Comparison of ENCODE assay signal across 8 mouse cellular contexts in the genomic region with DNA sequence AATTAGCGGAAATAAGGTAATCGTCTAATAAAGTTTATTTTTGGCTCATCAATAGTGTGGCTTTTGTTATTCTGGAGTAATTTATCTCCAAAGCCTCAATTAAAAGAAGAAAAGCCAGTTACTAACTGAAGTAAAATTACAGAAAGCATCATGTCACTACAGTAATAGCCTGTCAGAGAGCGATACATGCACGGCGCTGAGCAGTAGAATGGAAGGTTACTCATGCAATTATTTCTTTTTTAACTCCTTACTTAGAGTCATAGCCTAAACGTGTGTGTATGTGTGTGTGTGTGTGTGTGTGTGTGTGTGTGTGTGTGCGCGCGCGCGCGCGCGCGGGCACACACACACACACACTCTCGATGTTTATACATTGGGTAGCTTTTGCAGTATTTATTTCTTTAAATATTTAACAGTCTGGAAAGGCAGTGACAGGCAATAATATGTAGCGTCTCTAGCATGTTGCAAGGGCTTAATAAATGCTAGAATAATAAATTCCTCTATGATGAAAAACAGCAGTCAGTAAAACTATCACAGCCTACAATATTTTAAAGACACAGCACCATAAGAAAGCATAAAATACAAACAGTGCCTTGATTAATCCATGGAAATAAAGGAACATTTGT. TPM values are rescaled to one million over a fixed set of nuclear protein-coding genes. Genes with fewer than 3 reads are reported as not detected.
DNase-seq lines count a peak whose midpoint lies in the region; ATAC-seq and TF ChIP-seq lines count a peak whose summit lies in the region.

No protein-coding gene starts in this region.

- no peak for DNase-seq in kidney, adult 9 months
- DNase-seq in frontal cortex, postnatal 36 days (ENCODE audit: low spot score in 2 of 2): no peak
- DNase-seq in kidney, postnatal 14 days: no peak
- no peak for DNase-seq in ovary, postnatal 36 days (ENCODE audit: low spot score)

- peak overlapping the region; percentile 73 for H3K4me3 ChIP-seq in kidney, embryonic 14.5 days (ENCODE audit: low read length)
- peak overlapping the region; percentile 10; the same call in 1 of the 2 replicates for H3K4me3 ChIP-seq in embryonic fibroblast, embryonic 13.5 days (ENCODE audit: insufficient read depth, low read length)
- peak overlapping the region; percentile 31 for H3K4me3 ChIP-seq in intestine, embryonic 16.5 days (ENCODE audit: low read length)
- H3K4me3 ChIP-seq in myocyte: peak overlapping the region; percentile 37

- no peak for TF ChIP-seq CTCF in embryonic fibroblast, embryonic 13.5 days (IDR thresholded peaks at IDR 0.05; ENCODE audit: borderline replicate concordance, insufficient read depth, low read length)

- H3K9me3 ChIP-seq in kidney, embryonic 14.5 days (ENCODE audit: control insufficient read depth, low read length): no peaks in the 10 kb centered on the region
- no peaks in the 10 kb centered on the region for H3K9me3 ChIP-seq in intestine, embryonic 16.5 days (ENCODE audit: control insufficient read depth, low read length)

- WGBS in kidney, embryonic 14.5 days: 16% methylated on average over 17 of the region's 17 CpGs
- 10% methylated on average over 17 of the region's 17 CpGs for WGBS in intestine, embryonic 16.5 days

- no peak for TF ChIP-seq POLR2A in embryonic fibroblast, embryonic 13.5 days (IDR thresholded peaks at IDR 0.05; ENCODE audit: low read depth, low read length)
- TF ChIP-seq POLR2A in myocyte (IDR thresholded peaks at IDR 0.05; ENCODE audit: insufficient read length, low read depth): no peak

- H3ac ChIP-seq in myocyte (ENCODE audit: control insufficient read depth, insufficient read length): no peak overlapping the region

- H3K36me3 ChIP-seq in kidney, embryonic 14.5 days (ENCODE audit: control insufficient read depth, insufficient read depth, low read length): no peaks in the 10 kb centered on the region
- no peaks in the 10 kb centered on the region for H3K36me3 ChIP-seq in intestine, embryonic 16.5 days (ENCODE audit: control insufficient read depth, insufficient read depth, low read length)
- no peaks in the 10 kb centered on the region for H3K36me3 ChIP-seq in myocyte (ENCODE audit: control insufficient read depth, insufficient read depth)

- no peak for ATAC-seq in kidney, embryonic 14.5 days (ENCODE audit: low FRiP score, low TSS enrichment)
- no peak for ATAC-seq in intestine, embryonic 16.5 days

- no peaks in the 10 kb centered on the region for H3K27me3 ChIP-seq in kidney, embryonic 14.5 days (ENCODE audit: control insufficient read depth, insufficient read depth, low read length)
- no peaks in the 10 kb centered on the region for H3K27me3 ChIP-seq in intestine, embryonic 16.5 days (replicated peaks; ENCODE audit: control insufficient read depth, insufficient read depth, low read length)
- no peaks in the 10 kb centered on the region for H3K27me3 ChIP-seq in myocyte (ENCODE audit: control insufficient read depth, insufficient read depth, insufficient read length)

- H3K79me2 ChIP-seq in myocyte (ENCODE audit: control insufficient read depth, insufficient read depth): no peaks in the 10 kb centered on the region

- H3K27ac ChIP-seq in kidney, embryonic 14.5 days (ENCODE audit: low read depth, low read length): no peak overlapping the region
- H3K27ac ChIP-seq in embryonic fibroblast, embryonic 13.5 days (ENCODE audit: insufficient read depth, low read length): no peak overlapping the region
- no peak overlapping the region for H3K27ac ChIP-seq in intestine, embryonic 16.5 days (ENCODE audit: low read length)

- H3K9ac ChIP-seq in kidney, embryonic 14.5 days (ENCODE audit: low read depth, low read length): no peak overlapping the region
- H3K9ac ChIP-seq in intestine, embryonic 16.5 days (ENCODE audit: low read depth, low read length): no peak overlapping the region

- H3K4me1 ChIP-seq in kidney, embryonic 14.5 days (ENCODE audit: control insufficient read depth, insufficient read depth, low read length): peaks cover 10% of the 10 kb centered on the region; the same call in 1 of the 2 replicates
- H3K4me1 ChIP-seq in embryonic fibroblast, embryonic 13.5 days (ENCODE audit: control insufficient read depth, insufficient read depth, low read length): no peaks in the 10 kb centered on the region
- peaks cover 9% of the 10 kb centered on the region; the same call in 1 of the 2 replicates for H3K4me1 ChIP-seq in intestine, embryonic 16.5 days (ENCODE audit: control insufficient read depth, insufficient read depth, low read length)

- H3K4me2 ChIP-seq in kidney, embryonic 14.5 days (replicated peaks; ENCODE audit: low read depth, low read length): peak overlapping the region; percentile 63
- peak overlapping the region; percentile 84 for H3K4me2 ChIP-seq in intestine, embryonic 16.5 days (ENCODE audit: low read depth, low read length)
- H3K4me2 ChIP-seq in myocyte (ENCODE audit: low read depth): peak overlapping the region; percentile 80

TF ChIP-seq in myocyte, 11 proteins besides CTCF, POLR2A, EP300 and RAD21:
- no peak for TF ChIP-seq TCF3 (IDR thresholded peaks at IDR 0.05; ENCODE audit: insufficient read length, low read depth)
- no peak for TF ChIP-seq MAX (IDR thresholded peaks at IDR 0.05; ENCODE audit: low read depth)
- no peak for TF ChIP-seq E2F4 (IDR thresholded peaks at IDR 0.05; ENCODE audit: insufficient read depth)
- TF ChIP-seq REST (IDR thresholded peaks at IDR 0.05; ENCODE audit: insufficient read depth, insufficient read length): no peak
- TF ChIP-seq POLR2AphosphoS2 (IDR thresholded peaks at IDR 0.05; ENCODE audit: insufficient read length, low read depth): no peak
- TF ChIP-seq CEBPB (IDR thresholded peaks at IDR 0.05; ENCODE audit: insufficient read depth, poor library complexity, severe bottlenecking): no peak
- TF ChIP-seq TCF12 (IDR thresholded peaks at IDR 0.05; ENCODE audit: insufficient read depth, poor library complexity, severe bottlenecking): no peak
- TF ChIP-seq USF1 (IDR thresholded peaks at IDR 0.05; ENCODE audit: low read depth): no peak
- no peak for TF ChIP-seq SRF (IDR thresholded peaks at IDR 0.05; ENCODE audit: control insufficient read depth, insufficient read length, low read depth)
- no peak for TF ChIP-seq MYOG (IDR thresholded peaks at IDR 0.05; ENCODE audit: control insufficient read depth in 1 of 3, insufficient read depth in 1 of 3, insufficient read length in 2 of 3, low read depth in 2 of 3)
- no peak for TF ChIP-seq MYOD1 (IDR thresholded peaks at IDR 0.05; ENCODE audit: control insufficient read depth in 1 of 3, insufficient read length in 2 of 3, low read depth in 2 of 3)
TF ChIP-seq in myocyte: peak in this region for 0.

RNA-seq across cellular contexts. Expression of a gene that starts 0.9 kb away (rescaled TPM):
- 6.1 and 10.8 TPM in 2 replicates for polyA plus RNA-seq in kidney, embryonic 14.5 days (2014; fragmentation: Nextera tagmentation; extraction: Ambion mirVana)
- polyA plus RNA-seq in embryonic fibroblast, embryonic 13.5 days (2011; ENCODE audit: insufficient read length, low read depth, missing spikeins): 5.5 and 9.0 TPM in 2 replicates
- 3.5 and 3.7 TPM in 2 replicates for polyA plus RNA-seq in intestine, embryonic 16.5 days (2015; fragmentation: Nextera tagmentation; extraction: Ambion mirVana)
- 15.8 TPM for polyA plus RNA-seq in myocyte (2012; fragmentation: generic; extraction: Trizol)

Comparison
In these comparisons a context has a peak if more than half of its experiments do, and no peak if none do; other contexts are left out.
1. H3K4me3 ChIP-seq: peak in every context shown above with its lines; median percentile 73 in kidney, embryonic 14.5 days; 37 in myocyte; 31 in intestine, embryonic 16.5 days; 10 in embryonic fibroblast, embryonic 13.5 days.